Mouse (Mus musculus) thymus, adult 2 months (tissue): ENCODE results near the gene Kcnip3.

Experiments used
- CTCF ChIP-seq: fragments of 200-500 bp; IDR thresholded peaks from 2 replicates; pipeline ENCODE4 v1.5.1; 2012; ENCODE audit warnings: mild to moderate bottlenecking, control low read depth, low read length, moderate library complexity, borderline replicate concordance; ENCODE audit not compliant: control insufficient read depth, poor library complexity, insufficient read depth; ENCODE audit errors: extremely low read depth
- POLR2A ChIP-seq: fragments of 200-500 bp; IDR thresholded peaks from 2 replicates; pipeline ENCODE4 v1.6.1; 2012; ENCODE audit warnings: mild to moderate bottlenecking, low read length, control low read depth, moderate library complexity; ENCODE audit not compliant: control insufficient read depth, poor library complexity, insufficient read depth; ENCODE audit errors: extremely low read depth

DNA sequence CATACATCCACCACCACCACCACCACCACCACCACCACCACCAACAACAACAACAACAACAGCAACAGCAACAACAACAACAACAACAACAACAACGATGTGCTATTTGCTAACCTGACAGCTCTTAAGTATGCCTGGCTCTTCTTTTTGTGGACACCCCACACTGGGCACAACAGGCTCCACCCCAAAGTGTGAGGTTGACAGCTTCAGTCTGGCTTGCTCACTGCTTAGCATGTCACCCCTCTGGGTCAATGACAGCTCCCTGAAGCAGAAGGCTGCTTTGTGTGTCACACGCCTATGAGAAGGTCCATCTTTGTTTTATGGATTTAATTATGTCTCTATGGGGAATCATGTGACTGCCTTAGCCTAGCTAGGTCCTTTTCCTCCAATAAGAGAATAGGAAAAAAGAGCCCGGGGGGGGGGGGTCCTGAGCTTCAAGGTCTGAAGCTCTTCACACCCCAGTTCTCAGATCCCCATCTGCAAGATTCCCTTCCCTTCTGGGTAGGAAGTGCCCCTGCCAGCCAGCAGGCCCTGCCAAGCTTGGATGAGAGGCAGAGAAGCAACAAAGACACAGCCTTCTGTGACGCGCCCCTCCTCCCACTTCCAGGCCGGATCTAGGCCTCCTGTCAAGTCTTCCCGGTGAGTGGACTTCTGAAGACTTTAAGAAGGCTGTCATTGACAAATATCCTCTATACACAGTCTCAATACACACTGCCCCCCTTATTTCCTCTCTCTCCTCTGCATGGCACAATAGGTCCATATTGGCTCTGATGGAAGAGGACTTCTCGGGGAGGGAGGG lies 17.9 kb downstream of the Kcnip3 start:
- no peak for TF ChIP-seq CTCF
- no peak for TF ChIP-seq POLR2A
